Mouse (Mus musculus) embryonic facial prominence, embryonic 14.5 days (tissue): ENCODE results near the gene Trp53tg5. TPM values are rescaled to one million over a fixed set of nuclear protein-coding genes. Genes with fewer than 3 reads are reported as not detected.
A peak's percentile ranks its signal among the peaks of the same experiment; 100 is the strongest.

ENCODE experiments used
- ATAC-seq: fragments of 200-750 bp; cut with Nextera tagmentation; 2 replicates; pipeline ENCODE4 v1.8.0; 2017; ENCODE audit warnings: low read depth, moderate number of reproducible peaks, moderate TSS enrichment
- DNase-seq: peaks from one replicate; pipeline ENCODE4 v3.0.0-alpha.2; 2015; ENCODE audit warnings: low spot score
- H3K27ac ChIP-seq: fragments of 300-500 bp; sonication (generic); replicated peaks from 2 replicates; pipeline ENCODE4 v1.5.1; 2014; ENCODE audit warnings: low read depth, mild to moderate bottlenecking, low read length, moderate library complexity
- H3K27me3 ChIP-seq: fragments of 300-500 bp; sonication (generic); replicated peaks from 2 replicates; pipeline ENCODE4 v1.6.1; 2014; ENCODE audit warnings: low read length; ENCODE audit not compliant: control insufficient read depth, insufficient read depth
- H3K36me3 ChIP-seq: fragments of 300-500 bp; sonication (generic); 2 replicates; pipeline ENCODE4 v1.6.1; 2014; ENCODE audit warnings: low read length, mixed read lengths; ENCODE audit not compliant: control insufficient read depth, insufficient read depth
- H3K4me1 ChIP-seq: fragments of 300-500 bp; sonication (generic); 2 replicates; pipeline ENCODE4 v1.6.1; 2014; ENCODE audit warnings: antibody characterized with exemption, low read length; ENCODE audit not compliant: control insufficient read depth, insufficient read depth
- H3K4me2 ChIP-seq: fragments of 300-500 bp; sonication (generic); 2 replicates; pipeline ENCODE4 v1.6.1; 2014; ENCODE audit warnings: low read depth, mild to moderate bottlenecking, low read length, moderate library complexity, mixed read lengths
- H3K4me3 ChIP-seq: fragments of 300-500 bp; sonication (generic); 2 replicates; pipeline ENCODE4 v1.5.1; 2014; ENCODE audit warnings: low read depth, mild to moderate bottlenecking, low read length
- H3K9ac ChIP-seq: fragments of 300-500 bp; sonication (generic); 2 replicates; pipeline ENCODE4 v1.6.1; 2014; ENCODE audit warnings: low read depth, mild to moderate bottlenecking, low read length, moderate library complexity, mixed read lengths
- H3K9me3 ChIP-seq: fragments of 300-500 bp; sonication (generic); 2 replicates; pipeline ENCODE4 v1.6.1; 2016; ENCODE audit warnings: low read length; ENCODE audit not compliant: control insufficient read depth
- WGBS: fragments of 180-500 bp; shearing (Covaris S2); extraction: QIAGEN DNeasy Blood & Tissue Kit; methylation state at CpG from one replicate; pipeline ENCODE4 v1.1.7; 2014; 5-methylcytosine and 5-hydroxymethylcytosine counted together
- polyA plus RNA-seq: library from polyadenylated mRNA; unstranded; fragments of >200 nt; fragmentation: Nextera tagmentation; extraction: Ambion mirVana; gene quantifications from 2 replicates; pipeline ENCODE4 v1.2.1, GENCODE M21; 2014

Gene Trp53tg5
- polyA plus RNA-seq, 1 experiment from 2014 or later = not detected

- no peak overlapping the region for H3K4me3 ChIP-seq
- ATAC-seq (no peak), DNase-seq (peak; percentile 30)
- H3K9me3 ChIP-seq = no peaks in the 10 kb centered on the region
- H3K4me2 ChIP-seq = peak overlapping the region; percentile 23
- peaks cover 83% of the 10 kb centered on the region for H3K4me1 ChIP-seq
- peak overlapping the region; percentile 8; the same call in 1 of the 2 replicates for H3K9ac ChIP-seq
- WGBS = 15% methylated on average over 8 of the region's 8 CpGs
- H3K36me3 ChIP-seq = no peaks in the 10 kb centered on the region
- no peaks in the 10 kb centered on the region for H3K27me3 ChIP-seq
- peak overlapping the region; percentile 81 for H3K27ac ChIP-seq
Measured at GRCm38 (mm10) chr2:164436215-164436913, 37.2 kb downstream of the Trp53tg5 start.

GRCm38 (mm10) chr2:164435216-164436090, 38.1 kb downstream of the Trp53tg5 start:
- no peaks in the 10 kb centered on the region for H3K27me3 ChIP-seq
- no peak overlapping the region for H3K4me3 ChIP-seq
- no peaks in the 10 kb centered on the region for H3K9me3 ChIP-seq
- peak overlapping the region; percentile 81 for H3K27ac ChIP-seq
- H3K9ac ChIP-seq = no peak overlapping the region
- no peak for ATAC-seq
- DNase-seq = no peak
- 38% methylated on average over 5 of the region's 5 CpGs for WGBS
- H3K36me3 ChIP-seq = no peaks in the 10 kb centered on the region
- H3K4me2 ChIP-seq = peak overlapping the region; percentile 23; the same call in 1 of the 2 replicates
- H3K4me1 ChIP-seq = peaks cover 84% of the 10 kb centered on the region

- no peak overlapping the region for H3K9ac ChIP-seq
- H3K4me1 ChIP-seq = peaks cover 77% of the 10 kb centered on the region
- no peak for DNase-seq
- no peaks in the 10 kb centered on the region for H3K36me3 ChIP-seq
- no peak overlapping the region for H3K27ac ChIP-seq
- WGBS = 70% methylated on average over 3 of the region's 3 CpGs
- H3K4me2 ChIP-seq = no peak overlapping the region
- H3K27me3 ChIP-seq = no peaks in the 10 kb centered on the region
- no peak overlapping the region for H3K4me3 ChIP-seq
- no peaks in the 10 kb centered on the region for H3K9me3 ChIP-seq
- no peak for ATAC-seq
Measured at GRCm38 (mm10) chr2:164434681-164435080, 38.8 kb downstream of the Trp53tg5 start.

GRCm38 (mm10) chr2:164433278-164433895, 40.1 kb downstream of the Trp53tg5 start:
- Histone ChIP-seq H3K9me3 (no peaks in the 10 kb centered on the region), H3K27me3 (no peaks in the 10 kb centered on the region), H3K36me3 (peaks cover 12% of the 10 kb centered on the region), H3K27ac (peak overlapping the region; percentile 65), H3K4me2 (peak overlapping the region; percentile 44), H3K9ac (no peak overlapping the region), H3K4me1 (peaks cover 66% of the 10 kb centered on the region), H3K4me3 (no peak overlapping the region)
- no peak for DNase-seq
- ATAC-seq = 0 out of 2 replicates have a peak, but pooled peaks have one; percentile 2
- 69% methylated on average over 9 of the region's 9 CpGs for WGBS

GRCm38 (mm10) chr2:164432541-164433191, 40.9 kb downstream of the Trp53tg5 start:
- H3K4me1 ChIP-seq = peaks cover 63% of the 10 kb centered on the region
- H3K27ac ChIP-seq = peak overlapping the region; percentile 65
- peak overlapping the region; percentile 49 for H3K9ac ChIP-seq
- WGBS = 14% methylated on average over 18 of the region's 22 CpGs
- DNase-seq = peak; percentile 84
- peak; percentile 30; the same call in 1 of the 2 replicates for ATAC-seq
- H3K4me2 ChIP-seq = peak overlapping the region; percentile 44
- H3K9me3 ChIP-seq = no peaks in the 10 kb centered on the region
- no peaks in the 10 kb centered on the region for H3K27me3 ChIP-seq
- no peak overlapping the region for H3K4me3 ChIP-seq
- H3K36me3 ChIP-seq = peaks cover 19% of the 10 kb centered on the region

- Histone ChIP-seq H3K27me3 (no peaks in the 10 kb centered on the region), H3K9me3 (no peaks in the 10 kb centered on the region), H3K4me1 (peaks cover 58% of the 10 kb centered on the region), H3K27ac (peak overlapping the region; percentile 65), H3K36me3 (peaks cover 26% of the 10 kb centered on the region), H3K9ac (peak overlapping the region; percentile 49), H3K4me2 (peak overlapping the region; percentile 44), H3K4me3 (no peak overlapping the region)
- ATAC-seq = no peak
- DNase-seq = peak; percentile 64
- 45% methylated on average over 9 of the region's 9 CpGs for WGBS
Measured at GRCm38 (mm10) chr2:164431676-164432465, 41.7 kb downstream of the Trp53tg5 start.

GRCm38 (mm10) chr2:164430697-164431096, 42.8 kb downstream of the Trp53tg5 start:
- H3K4me2 ChIP-seq = peak overlapping the region; percentile 44
- ATAC-seq = no peak
- H3K36me3 ChIP-seq = peaks cover 38% of the 10 kb centered on the region
- no peak overlapping the region for H3K4me3 ChIP-seq
- H3K27me3 ChIP-seq = no peaks in the 10 kb centered on the region
- no peaks in the 10 kb centered on the region for H3K9me3 ChIP-seq
- peaks cover 46% of the 10 kb centered on the region for H3K4me1 ChIP-seq
- peak; percentile 66 for DNase-seq
- H3K27ac ChIP-seq = peak overlapping the region; percentile 53
- H3K9ac ChIP-seq = no peak overlapping the region; the same call in 1 of the 2 replicates
- WGBS = 9% methylated on average over 7 of the region's 7 CpGs
